Mouse (Mus musculus): Measurements from ENCODE around the gene Akr1d1.

GRCm38 (mm10) chr6:37554327-37554726 is 24.4 kb downstream of the Akr1d1 start:
- no peak for TF ChIP-seq CTCF (IDR thresholded peaks at IDR 0.05; ENCODE audit: control insufficient read depth, insufficient read depth, low read length)
- TF ChIP-seq POLR2A (IDR thresholded peaks at IDR 0.05; ENCODE audit: borderline replicate concordance, control insufficient read depth, low read depth, low read length): no peak

All from bone marrow, adult 2 months (tissue).